Mouse (Mus musculus) CH12.LX (cell line): Measurements from ENCODE around the gene Slc5a12. TPM values are rescaled to one million over a fixed set of nuclear protein-coding genes. Genes with fewer than 3 reads are reported as not detected.
A peak's percentile ranks its signal among the peaks of the same experiment; 100 is the strongest.

Experiments used
- DNase-seq: peaks from one replicate; pipeline ENCODE4 v3.0.0-alpha.2; 2013; ENCODE audit errors: extremely low read depth
- H3K27ac ChIP-seq: 2 replicates; pipeline ENCODE4 v1.5.1; 2012; ENCODE audit warnings: low read depth, mild to moderate bottlenecking, control low read depth, moderate library complexity; ENCODE audit not compliant: insufficient read depth
- H3K27me3 ChIP-seq: replicated peaks from 2 replicates; pipeline ENCODE3; 2012; ENCODE audit warnings: inconsistent platforms
- H3K36me3 ChIP-seq, 2 experiments: replicated peaks in 1 of 2; 2 replicates each; pipeline versions ENCODE3 to v1.6.1; 2012; ENCODE audit warnings: inconsistent platforms in 1 of 2, low read length in 1 of 2, mild to moderate bottlenecking in 1 of 2, mixed read lengths in 1 of 2, moderate library complexity in 1 of 2; ENCODE audit not compliant: control insufficient read depth in 1 of 2, insufficient read depth in 1 of 2
- H3K4me1 ChIP-seq, 2 experiments: 2 replicates each; pipeline ENCODE4 v1.6.1; 2012; ENCODE audit warnings: inconsistent platforms in 1 of 2, moderate library complexity in 1 of 2; ENCODE audit not compliant: insufficient read depth in 2 of 2, control insufficient read depth in 1 of 2
- H3K4me2 ChIP-seq: 2 replicates; pipeline ENCODE4 v1.6.1; 2012; ENCODE audit warnings: low read depth, mild to moderate bottlenecking, control low read depth; ENCODE audit not compliant: poor library complexity, insufficient read depth, severe bottlenecking
- H3K4me3 ChIP-seq, 3 experiments: fragments of 150-350 bp in 1 of 3; sonication (generic) in 1 of 3; replicated peaks in 1 of 3; 2 replicates each; pipeline versions ENCODE3 to v1.5.1; 2011 to 2012; ENCODE audit warnings: low read depth in 2 of 3, low read length in 2 of 3, mild to moderate bottlenecking in 2 of 3, moderate library complexity in 2 of 3, control low read depth in 1 of 3, improper control_type of control experiment in 1 of 3, inconsistent platforms in 1 of 3, mixed read lengths in 1 of 3; ENCODE audit not compliant: poor library complexity in 1 of 3
- H3K79me2 ChIP-seq: replicated peaks from 2 replicates; pipeline ENCODE4 v1.6.1; 2012; ENCODE audit warnings: mild to moderate bottlenecking, moderate library complexity; ENCODE audit not compliant: control insufficient read depth, poor library complexity, insufficient read depth, severe bottlenecking; ENCODE audit errors: extremely low read depth
- H3K9ac ChIP-seq: 2 replicates; pipeline ENCODE4 v1.6.1; 2012; ENCODE audit warnings: low read depth, mild to moderate bottlenecking, control low read depth, moderate library complexity; ENCODE audit not compliant: insufficient read depth
- H3K9me3 ChIP-seq: replicated peaks from 2 replicates; pipeline ENCODE3; 2012; ENCODE audit warnings: low read length, inconsistent platforms, mixed read lengths
- CHD2 ChIP-seq: IDR thresholded peaks from 2 replicates; pipeline ENCODE4 v1.6.1; 2011; ENCODE audit warnings: low read length, improper control_type of control experiment
- CTCF ChIP-seq, 2 experiments: IDR thresholded peaks in 1 of 2; conservative IDR thresholded peaks in 1 of 2; 2 replicates each; pipeline ENCODE4 v1.5.1; 2011 to 2012; ENCODE audit warnings: low read depth in 2 of 2, low read length in 2 of 2, improper control_type of control experiment in 1 of 2, inconsistent platforms in 1 of 2, mild to moderate bottlenecking in 1 of 2, moderate library complexity in 1 of 2
- E2F4 ChIP-seq: IDR thresholded peaks from 2 replicates; pipeline ENCODE4 v1.6.1; 2011; ENCODE audit warnings: low read depth, low read length, improper control_type of control experiment; ENCODE audit not compliant: insufficient replicate concordance
- ELF1 ChIP-seq: IDR thresholded peaks from 2 replicates; pipeline ENCODE4 v1.6.1; 2014; ENCODE audit warnings: low read depth, mild to moderate bottlenecking, inconsistent platforms, low read length, improper control_type of control experiment
- ETS1 ChIP-seq: conservative IDR thresholded peaks from 2 replicates; pipeline ENCODE4 v1.6.1; 2012; ENCODE audit warnings: low read depth, mild to moderate bottlenecking, inconsistent platforms, low read length, improper control_type of control experiment, moderate library complexity
- IRF4 ChIP-seq: IDR thresholded peaks from 2 replicates; pipeline ENCODE4 v1.6.1; 2014; ENCODE audit warnings: low read depth, mild to moderate bottlenecking, inconsistent platforms, low read length, improper control_type of control experiment
- JUN ChIP-seq: IDR thresholded peaks from 2 replicates; pipeline ENCODE4 v1.6.1; 2011; ENCODE audit warnings: low read depth, mild to moderate bottlenecking, low read length, improper control_type of control experiment, moderate library complexity; ENCODE audit not compliant: insufficient read depth
- JUND ChIP-seq: conservative IDR thresholded peaks from 2 replicates; pipeline ENCODE4 v1.6.1; 2011; ENCODE audit warnings: low read depth, low read length, improper control_type of control experiment
- KAT2A ChIP-seq: IDR thresholded peaks from 2 replicates; pipeline ENCODE4 v1.6.1; 2012; ENCODE audit warnings: low read length, improper control_type of control experiment, inconsistent platforms; ENCODE audit not compliant: insufficient replicate concordance
- MAFK ChIP-seq: IDR thresholded peaks from 2 replicates; pipeline ENCODE4 v1.6.1; 2011; ENCODE audit warnings: low read length, improper control_type of control experiment; ENCODE audit not compliant: insufficient replicate concordance
- MEF2A ChIP-seq: IDR thresholded peaks from 2 replicates; pipeline ENCODE4 v1.6.1; 2014; ENCODE audit warnings: low read depth, mild to moderate bottlenecking, inconsistent platforms, low read length, improper control_type of control experiment, borderline replicate concordance
- MYC ChIP-seq: IDR thresholded peaks from 2 replicates; pipeline ENCODE4 v1.6.1; 2011; ENCODE audit warnings: low read depth, mild to moderate bottlenecking, improper control_type of control experiment, low read length
- NELFE ChIP-seq: IDR thresholded peaks from 2 replicates; pipeline ENCODE4 v1.6.1; 2011; ENCODE audit warnings: low read depth, low read length, improper control_type of control experiment
- NRF1 ChIP-seq: IDR thresholded peaks from 2 replicates; pipeline ENCODE4 v1.6.1; 2014; ENCODE audit warnings: low read depth, mild to moderate bottlenecking, inconsistent platforms, low read length, improper control_type of control experiment, moderate library complexity
- PAX5 ChIP-seq: IDR thresholded peaks from 2 replicates; pipeline ENCODE4 v1.6.1; 2012; ENCODE audit warnings: low read length, inconsistent platforms, mixed read lengths
- RAD21 ChIP-seq: IDR thresholded peaks from 2 replicates; pipeline ENCODE4 v1.6.1; 2011; ENCODE audit warnings: low read depth, mild to moderate bottlenecking, low read length, improper control_type of control experiment, moderate library complexity
- RCOR1 ChIP-seq: conservative IDR thresholded peaks from 2 replicates; pipeline ENCODE4 v1.6.1; 2012; ENCODE audit warnings: low read depth, mild to moderate bottlenecking, inconsistent platforms, low read length, improper control_type of control experiment
- SIN3A ChIP-seq: IDR thresholded peaks from 2 replicates; pipeline ENCODE4 v1.6.1; 2012; ENCODE audit warnings: low read length, improper control_type of control experiment, inconsistent platforms
- SMC3 ChIP-seq: IDR thresholded peaks from 2 replicates; pipeline ENCODE4 v1.6.1; 2011; ENCODE audit warnings: low read depth, low read length, improper control_type of control experiment
- TBP ChIP-seq: conservative IDR thresholded peaks from 2 replicates; pipeline ENCODE4 v1.6.1; 2011; ENCODE audit warnings: low read depth, low read length, improper control_type of control experiment
- TCF12 ChIP-seq: IDR thresholded peaks from 2 replicates; pipeline ENCODE4 v1.6.1; 2014; ENCODE audit warnings: low read depth, mild to moderate bottlenecking, inconsistent platforms, low read length, improper control_type of control experiment
- UBTF ChIP-seq: IDR thresholded peaks from 2 replicates; pipeline ENCODE4 v1.6.1; 2012; ENCODE audit warnings: low read depth, mild to moderate bottlenecking, inconsistent platforms, low read length, improper control_type of control experiment, moderate library complexity
- ZKSCAN1 ChIP-seq: IDR thresholded peaks from 2 replicates; pipeline ENCODE4 v1.6.1; 2012; ENCODE audit warnings: low read depth, inconsistent platforms, low read length, improper control_type of control experiment, borderline replicate concordance
- ZNF384 ChIP-seq: IDR thresholded peaks from 2 replicates; pipeline ENCODE4 v1.6.1; 2012; ENCODE audit warnings: low read depth, low read length, improper control_type of control experiment, inconsistent platforms
- dilution Hi-C: fragments of 300-500 bp; cut with MboI; formaldehyde crosslinking; loops from 2 replicates; pipeline ENCODE4 v1.14.3; 2020; ENCODE audit warnings: low sequenced_read_pairs; ENCODE audit not compliant: extremely low pct_unique_long_range_greater_than_20kb, extremely low pct_ligation_motif_present
- in situ Hi-C: fragments of 300-500 bp; cut with MboI; formaldehyde crosslinking; loops from 3 replicates; pipeline ENCODE4 v1.14.3; 2019; ENCODE audit warnings: low sequenced_read_pairs, low pct_ligation_motif_present, low pct_unique_long_range_greater_than_20kb, mixed read lengths
- polyA plus RNA-seq: library from polyadenylated mRNA; unstranded; fragments of >175 nt; gene quantifications from 2 replicates; pipeline ENCODE4 v1.2.1, GENCODE M21; 2012; ENCODE audit warnings: low read depth; ENCODE audit not compliant: insufficient read length
- total RNA-seq, 2 experiments: library from RNA; depleted of rRNA; stranded (reverse); fragments of 300-350 nt in 1 of 2; fragments of >200 nt in 1 of 2; gene quantifications; 2 replicates each; pipeline ENCODE4 v1.2.3; 2012 to 2014

Gene Slc5a12
- total and polyA plus RNA-seq, 3 experiments, result not detected

DNA sequence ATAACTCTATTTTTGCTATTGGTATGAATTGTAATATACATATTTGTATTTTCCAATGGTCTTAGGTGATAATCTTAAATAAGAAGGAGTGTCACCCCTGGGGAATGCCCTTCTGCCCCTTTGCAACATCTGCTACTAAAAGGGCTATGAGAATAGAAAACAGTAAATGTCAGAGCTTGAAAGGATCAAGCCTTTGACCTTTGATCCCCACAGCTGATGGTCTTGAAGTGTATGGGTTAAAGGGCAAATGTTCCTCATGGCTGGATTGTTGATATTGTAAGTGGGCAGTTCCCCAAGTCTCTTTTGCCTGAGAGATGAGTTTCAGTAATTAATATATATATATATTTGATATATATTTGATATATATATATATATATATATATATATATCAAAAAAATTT is 47.7 kb downstream of the Slc5a12 start:
- in situ Hi-C loops, result no loop called here
- H3K79me2 ChIP-seq, result no peaks in the 10 kb centered on the region
- DNase-seq, result no peak
- dilution Hi-C loops, result no loop called here
- no peak overlapping the region for H3K4me3 ChIP-seq
- no peaks in the 10 kb centered on the region for H3K4me1 ChIP-seq
- no peak for TF ChIP-seq CHD2
- TF ChIP-seq ELF1, result no peak
- TF ChIP-seq SMC3, result no peak
- no peak for TF ChIP-seq RCOR1
- TF ChIP-seq NELFE, result no peak
- no peak for TF ChIP-seq E2F4
- TF ChIP-seq ZNF384, result no peak
- no peak for TF ChIP-seq MEF2A
- no peak for TF ChIP-seq JUN
- no peak for TF ChIP-seq SIN3A
- TF ChIP-seq ZKSCAN1, result no peak
- TF ChIP-seq JUND, result no peak
- TF ChIP-seq PAX5, result no peak
- no peak for TF ChIP-seq MAFK
- no peak for TF ChIP-seq TCF12
- no peak for TF ChIP-seq ETS1
- no peak for TF ChIP-seq MYC
- H3K9me3 ChIP-seq, result peaks cover 33% of the 10 kb centered on the region
- H3K4me2 ChIP-seq, result no peak overlapping the region
- H3K27me3 ChIP-seq, result no peaks in the 10 kb centered on the region
- H3K27ac ChIP-seq, result no peak overlapping the region
- H3K36me3 ChIP-seq, result no peaks in the 10 kb centered on the region
- H3K9ac ChIP-seq, result no peak overlapping the region

- H3K36me3 ChIP-seq, result no peaks in the 10 kb centered on the region
- DNase-seq, result no peak
- no peaks in the 10 kb centered on the region for H3K4me1 ChIP-seq
- no peak overlapping the region for H3K27ac ChIP-seq
- dilution Hi-C loops (no loop called here), in situ Hi-C loops (no loop called here)
- no peak for TF ChIP-seq TCF12
- TF ChIP-seq TBP, result no peak
- peak; percentile 24 for TF ChIP-seq RAD21
- TF ChIP-seq SMC3, result 0 out of 2 replicates have a peak, but pooled peaks have one; percentile 8
- peak in 1 of 2 experiments; percentile 24; a peak in 2 of 4 replicates for TF ChIP-seq CTCF (conservative IDR thresholded peaks at IDR 0.05 in 1 of 2, IDR thresholded peaks at IDR 0.05 in 1 of 2; ENCODE audit: low read depth in 2 of 2, low read length in 2 of 2)
- no peak for TF ChIP-seq KAT2A
- no peak for TF ChIP-seq ELF1
- no peak for TF ChIP-seq NRF1
- no peak for TF ChIP-seq IRF4
- TF ChIP-seq UBTF, result no peak
- H3K9me3 ChIP-seq, result peaks cover 6% of the 10 kb centered on the region
- H3K27me3 ChIP-seq, result no peaks in the 10 kb centered on the region
- no peak overlapping the region for H3K9ac ChIP-seq
- no peak overlapping the region for H3K4me3 ChIP-seq
- no peak overlapping the region for H3K4me2 ChIP-seq
- no peaks in the 10 kb centered on the region for H3K79me2 ChIP-seq
Measured at GRCm38 (mm10) chr2:110663329-110663728, 66.2 kb downstream of the Slc5a12 start.
